Mouse (Mus musculus) hindbrain, embryonic 11.5 days (tissue): Measurements from ENCODE around the gene Npff. TPM values are rescaled to one million over a fixed set of nuclear protein-coding genes. Genes with fewer than 3 reads are reported as not detected.

Source experiments
- ATAC-seq: fragments of 200-750 bp; cut with Nextera tagmentation; 2 replicates; pipeline ENCODE4 v1.8.0; 2017; ENCODE audit warnings: mild to moderate bottlenecking, moderate TSS enrichment, moderate library complexity; ENCODE audit not compliant: low FRiP score
- DNase-seq: peaks from one replicate; pipeline ENCODE4 v3.0.0-alpha.2; 2015; ENCODE audit warnings: low spot score
- H3K27ac ChIP-seq: fragments of 300-500 bp; sonication (generic); 2 replicates; pipeline ENCODE4 v1.5.1; 2014; ENCODE audit warnings: mild to moderate bottlenecking, low read depth, low read length
- H3K27me3 ChIP-seq: fragments of 300-500 bp; sonication (generic); 2 replicates; pipeline ENCODE4 v1.6.1; 2014; ENCODE audit warnings: mild to moderate bottlenecking, low read length, moderate library complexity, mixed read lengths; ENCODE audit not compliant: control insufficient read depth, insufficient read depth
- H3K36me3 ChIP-seq: fragments of 300-500 bp; sonication (generic); 2 replicates; pipeline ENCODE4 v1.6.1; 2014; ENCODE audit warnings: mild to moderate bottlenecking, low read length, moderate library complexity, mixed read lengths; ENCODE audit not compliant: control insufficient read depth, insufficient read depth
- H3K4me1 ChIP-seq: fragments of 300-500 bp; sonication (generic); replicated peaks from 2 replicates; pipeline ENCODE4 v1.6.1; 2014; ENCODE audit warnings: low read length, mixed read lengths; ENCODE audit not compliant: control insufficient read depth, insufficient read depth
- H3K4me2 ChIP-seq: fragments of 300-500 bp; sonication (generic); replicated peaks from 2 replicates; pipeline ENCODE4 v1.6.1; 2014; ENCODE audit warnings: mild to moderate bottlenecking, low read depth, low read length
- H3K4me3 ChIP-seq: fragments of 300-500 bp; sonication (generic); 2 replicates; pipeline ENCODE4 v1.5.1; 2014; ENCODE audit warnings: low read depth, low read length
- H3K9ac ChIP-seq: fragments of 300-500 bp; sonication (generic); 2 replicates; pipeline ENCODE4 v1.6.1; 2014; ENCODE audit warnings: low read depth, low read length
- H3K9me3 ChIP-seq: fragments of 300-500 bp; sonication (generic); 2 replicates; pipeline ENCODE4 v1.6.1; 2016; ENCODE audit warnings: low read length; ENCODE audit not compliant: control insufficient read depth
- WGBS: fragments of 180-500 bp; shearing (Covaris S2); extraction: QIAGEN DNeasy Blood & Tissue Kit; methylation state at CpG from one replicate; pipeline ENCODE4 v1.1.7; 2014; 5-methylcytosine and 5-hydroxymethylcytosine counted together
- polyA plus RNA-seq: library from polyadenylated mRNA; unstranded; fragments of >200 nt; fragmentation: Nextera tagmentation; extraction: Ambion mirVana; gene quantifications from 2 replicates; pipeline ENCODE4 v1.2.1, GENCODE M21; 2014

The Npff gene
- polyA plus RNA-seq, 1 experiment from 2014 or later = 2.7 TPM

DNA sequence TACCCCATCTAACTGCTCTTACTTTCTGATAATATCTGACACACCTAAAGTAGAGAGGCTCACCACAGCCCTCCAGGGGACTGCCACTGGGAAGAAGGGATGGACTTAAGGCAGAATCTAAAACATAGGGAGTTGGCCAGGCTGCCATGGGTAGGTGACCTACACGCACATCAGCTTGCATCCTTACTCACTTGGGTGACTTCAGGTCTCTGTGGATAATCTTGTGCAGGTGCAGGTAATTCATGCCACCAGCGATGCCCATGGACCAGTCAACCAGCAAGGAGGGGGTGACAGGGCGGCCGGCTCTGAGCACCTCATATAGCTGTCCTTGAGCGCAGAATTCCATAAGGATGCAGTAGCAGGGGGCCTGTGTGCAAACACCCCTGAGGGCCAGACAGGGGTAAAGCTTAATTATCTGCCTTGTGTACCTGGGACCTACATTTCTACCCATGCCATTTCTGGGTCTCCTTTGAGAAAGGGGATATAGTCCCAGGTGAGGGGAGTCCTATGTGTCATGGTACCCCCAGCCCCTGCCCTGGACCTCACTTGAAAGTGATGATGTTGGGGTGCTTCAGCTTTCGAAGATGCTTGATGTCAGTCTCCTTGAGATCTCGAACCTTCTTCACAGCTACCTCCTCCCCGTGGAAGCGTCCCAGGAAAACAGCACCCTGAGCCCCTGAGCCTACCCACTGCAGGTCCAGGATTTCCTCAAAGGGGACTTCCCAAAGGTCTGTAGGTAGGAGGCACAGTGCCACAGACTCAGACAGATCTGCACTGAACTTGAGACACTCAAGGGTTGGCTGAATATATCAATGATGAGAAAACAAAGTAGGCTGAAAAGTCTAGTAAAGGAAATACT is 20.6 kb downstream of the Npff start:
- Histone ChIP-seq H3K27ac (no peak overlapping the region), H3K4me2 (no peak overlapping the region), H3K4me1 (no peaks in the 10 kb centered on the region), H3K9ac (no peak overlapping the region), H3K4me3 (no peak overlapping the region), H3K27me3 (no peaks in the 10 kb centered on the region), H3K9me3 (no peaks in the 10 kb centered on the region), H3K36me3 (peaks cover 28% of the 10 kb centered on the region)
- 89% methylated on average over 9 of the region's 9 CpGs for WGBS
- DNase-seq (no peak), ATAC-seq (no peak)

GRCm38 (mm10) chr15:102503447-102503846 is 21.3 kb downstream of the Npff start, which contains the start of gene Gm10337:
Gene Gm10337 (plus strand): TSS chr15:102503722.
- Histone ChIP-seq H3K36me3 (peaks cover 28% of the 10 kb centered on the region), H3K4me3 (no peak within 1 kb of the TSS), H3K9me3 (no peaks in the 10 kb centered on the region), H3K27me3 (no peaks in the 10 kb centered on the region), H3K4me2 (no peak within 1 kb of the TSS), H3K4me1 (no peaks in the 10 kb centered on the region), H3K27ac (no peak within 1 kb of the TSS), H3K9ac (no peak within 1 kb of the TSS)
- DNase-seq (no peak), ATAC-seq (no peak)
- WGBS = 89% methylated on average over 1 of the region's 1 CpGs

DNA sequence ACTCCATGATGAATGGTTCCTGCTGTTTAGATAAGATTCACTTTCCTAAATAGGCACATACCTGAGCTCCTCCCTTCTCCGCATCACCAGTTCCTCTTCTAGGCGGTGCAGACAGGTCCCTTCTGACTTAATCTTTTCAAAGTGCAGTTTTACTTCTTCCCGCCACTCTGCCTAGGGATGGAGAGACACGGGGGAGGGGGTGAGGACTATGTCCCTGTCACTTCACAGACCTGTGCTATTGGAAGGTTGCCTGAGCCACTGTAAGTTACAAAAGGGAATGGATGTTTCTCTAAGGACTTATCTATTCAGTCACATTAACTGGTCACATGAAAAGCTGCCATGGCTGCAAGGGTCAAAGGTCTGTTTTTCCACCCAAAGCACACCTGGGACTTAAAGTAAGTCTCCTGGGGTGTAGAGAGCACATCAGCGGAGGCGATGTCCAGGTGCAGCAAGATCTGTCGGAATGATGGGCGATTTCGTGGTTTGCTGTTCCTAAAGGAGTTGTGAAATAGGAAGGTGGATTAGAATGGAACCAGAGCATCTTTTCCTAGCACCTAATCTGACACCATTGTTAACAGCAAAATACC is 22.4 kb downstream of the Npff start:
- no peaks in the 10 kb centered on the region for H3K4me1 ChIP-seq
- DNase-seq = no peak
- no peak overlapping the region for H3K4me3 ChIP-seq
- 80% methylated on average over 9 of the region's 9 CpGs for WGBS
- ATAC-seq = no peak
- no peak overlapping the region for H3K4me2 ChIP-seq
- no peaks in the 10 kb centered on the region for H3K27me3 ChIP-seq
- H3K36me3 ChIP-seq = peaks cover 28% of the 10 kb centered on the region
- H3K9me3 ChIP-seq = no peaks in the 10 kb centered on the region
- H3K27ac ChIP-seq = no peak overlapping the region
- H3K9ac ChIP-seq = no peak overlapping the region

GRCm38 (mm10) chr15:102501084-102501814 is 23.5 kb downstream of the Npff start:
- Histone ChIP-seq H3K27ac (no peak overlapping the region), H3K36me3 (peaks cover 30% of the 10 kb centered on the region), H3K9ac (no peak overlapping the region), H3K27me3 (no peaks in the 10 kb centered on the region), H3K4me3 (no peak overlapping the region), H3K4me2 (no peak overlapping the region), H3K4me1 (no peaks in the 10 kb centered on the region), H3K9me3 (no peaks in the 10 kb centered on the region)
- DNase-seq (no peak), ATAC-seq (no peak)
- WGBS = 91% methylated on average over 19 of the region's 19 CpGs

DNA sequence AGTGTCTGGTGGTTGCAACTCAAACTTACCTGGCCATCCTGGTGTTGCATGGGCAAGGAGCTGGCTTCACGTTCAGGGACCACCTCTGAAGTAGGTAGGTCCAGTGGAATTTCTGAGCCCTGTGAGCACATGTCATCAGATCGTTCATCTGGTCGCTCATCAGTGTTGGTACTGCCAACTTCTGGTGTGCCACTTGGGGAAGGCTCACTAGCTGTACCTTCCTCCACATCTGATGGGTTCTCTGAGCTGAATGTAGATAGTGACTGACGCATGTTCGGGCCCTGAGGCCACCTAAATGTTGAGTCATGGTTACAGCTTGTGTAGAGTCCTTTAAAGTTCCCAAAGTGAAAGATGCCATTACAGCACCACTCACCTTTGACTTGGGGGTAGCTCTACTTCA is 24.3 kb downstream of the Npff start:
- no peak overlapping the region for H3K4me2 ChIP-seq
- H3K9me3 ChIP-seq = no peaks in the 10 kb centered on the region
- DNase-seq (no peak), ATAC-seq (no peak)
- no peak overlapping the region for H3K9ac ChIP-seq
- 95% methylated on average over 5 of the region's 5 CpGs for WGBS
- no peak overlapping the region for H3K27ac ChIP-seq
- H3K4me1 ChIP-seq = no peaks in the 10 kb centered on the region
- H3K4me3 ChIP-seq = no peak overlapping the region
- H3K36me3 ChIP-seq = peaks cover 30% of the 10 kb centered on the region
- no peaks in the 10 kb centered on the region for H3K27me3 ChIP-seq

- ATAC-seq (no peak), DNase-seq (no peak)
- 90% methylated on average over 6 of the region's 6 CpGs for WGBS
- Histone ChIP-seq H3K9ac (no peak overlapping the region), H3K4me3 (no peak overlapping the region), H3K27me3 (no peaks in the 10 kb centered on the region), H3K27ac (no peak overlapping the region), H3K4me2 (no peak overlapping the region), H3K4me1 (no peaks in the 10 kb centered on the region), H3K36me3 (peaks cover 30% of the 10 kb centered on the region), H3K9me3 (no peaks in the 10 kb centered on the region)
Measured at GRCm38 (mm10) chr15:102499851-102500250, 24.9 kb downstream of the Npff start.

DNA sequence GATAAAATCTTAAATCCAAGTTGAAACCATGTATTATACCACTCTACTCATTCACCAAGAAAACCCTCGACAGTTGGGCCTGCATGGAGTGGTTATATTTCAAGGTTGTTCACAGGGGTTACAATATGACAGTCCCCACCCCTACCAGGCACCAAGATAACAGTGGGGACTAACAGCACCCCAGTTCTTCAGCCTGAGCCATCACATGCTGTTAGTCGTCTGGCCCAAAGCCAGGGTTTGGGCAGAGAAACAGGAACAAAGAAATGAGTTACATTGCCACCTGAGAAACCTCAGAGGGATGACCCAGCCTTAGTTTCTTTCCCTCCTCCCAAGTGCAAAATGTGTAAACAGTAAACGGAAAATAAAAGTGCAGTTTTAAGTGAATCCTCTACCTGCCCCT is 25.4 kb downstream of the Npff start:
- H3K9me3 ChIP-seq = no peaks in the 10 kb centered on the region
- no peaks in the 10 kb centered on the region for H3K27me3 ChIP-seq
- 84% methylated on average over 3 of the region's 3 CpGs for WGBS
- H3K4me2 ChIP-seq = no peak overlapping the region
- H3K36me3 ChIP-seq = peaks cover 31% of the 10 kb centered on the region
- no peak overlapping the region for H3K4me3 ChIP-seq
- DNase-seq (no peak), ATAC-seq (no peak)
- no peak overlapping the region for H3K9ac ChIP-seq
- no peak overlapping the region for H3K27ac ChIP-seq
- H3K4me1 ChIP-seq = no peaks in the 10 kb centered on the region

GRCm38 (mm10) chr15:102498322-102498721 is 26.4 kb downstream of the Npff start:
- Histone ChIP-seq H3K4me3 (no peak overlapping the region), H3K27ac (no peak overlapping the region), H3K4me2 (no peak overlapping the region), H3K9me3 (no peaks in the 10 kb centered on the region), H3K27me3 (no peaks in the 10 kb centered on the region), H3K36me3 (peaks cover 25% of the 10 kb centered on the region), H3K9ac (no peak overlapping the region), H3K4me1 (no peaks in the 10 kb centered on the region)
- DNase-seq (no peak), ATAC-seq (no peak)
- WGBS = 92% methylated on average over 3 of the region's 3 CpGs
